Mouse (Mus musculus): Measurements from ENCODE around the gene Garem2.

GRCm38 (mm10) chr5:30071677-30072076 is 33.3 kb upstream of the Garem2 start:
- TF ChIP-seq NELFE (IDR thresholded peaks at IDR 0.05; ENCODE audit: low read depth, low read length), result no peak
- TF ChIP-seq HCFC1 (IDR thresholded peaks at IDR 0.05; ENCODE audit: low read depth, low read length), result no peak
- no peak for TF ChIP-seq EP300 (IDR thresholded peaks at IDR 0.05; ENCODE audit: low read length)
- no peak for TF ChIP-seq E2F4 (IDR thresholded peaks at IDR 0.05; ENCODE audit: insufficient replicate concordance, low read depth, low read length)
- no peak for TF ChIP-seq USF1 (IDR thresholded peaks at IDR 0.05; ENCODE audit: low read depth, low read length)
- TF ChIP-seq GABPA (IDR thresholded peaks at IDR 0.05; ENCODE audit: insufficient replicate concordance, low read depth, low read length), result no peak
- TF ChIP-seq CTCF (conservative IDR thresholded peaks at IDR 0.05 in 1 of 2, IDR thresholded peaks at IDR 0.05 in 1 of 2; ENCODE audit: low read depth in 2 of 2, low read length in 2 of 2), result no peak
- no peak for TF ChIP-seq UBTF (IDR thresholded peaks at IDR 0.05; ENCODE audit: low read depth, low read length)
- TF ChIP-seq MYC (IDR thresholded peaks at IDR 0.05; ENCODE audit: low read depth, low read length), result 0 out of 2 replicates have a peak, but pooled peaks have one; percentile 30
- no peak for TF ChIP-seq POLR2A (IDR thresholded peaks at IDR 0.05; ENCODE audit: low read depth, low read length)
- TF ChIP-seq SIN3A (IDR thresholded peaks at IDR 0.05; ENCODE audit: low read length), result peak; percentile 20; the same call in 1 of the 2 replicates
- TF ChIP-seq ZKSCAN1 (IDR thresholded peaks at IDR 0.05; ENCODE audit: borderline replicate concordance, low read depth, low read length), result no peak
